Mouse (Mus musculus) bone marrow macrophage, adult 2 months (primary cell): Measurements from ENCODE around the gene Mettl18.

Experiments used
- CTCF ChIP-seq: IDR thresholded peaks from 2 replicates; pipeline ENCODE4 v1.5.1; 2012; ENCODE audit warnings: low read depth, mild to moderate bottlenecking, low read length, moderate library complexity
- POLR2A ChIP-seq: IDR thresholded peaks from 2 replicates; pipeline ENCODE4 v1.6.1; 2012; ENCODE audit warnings: mild to moderate bottlenecking, low read depth, low read length, borderline replicate concordance

DNA sequence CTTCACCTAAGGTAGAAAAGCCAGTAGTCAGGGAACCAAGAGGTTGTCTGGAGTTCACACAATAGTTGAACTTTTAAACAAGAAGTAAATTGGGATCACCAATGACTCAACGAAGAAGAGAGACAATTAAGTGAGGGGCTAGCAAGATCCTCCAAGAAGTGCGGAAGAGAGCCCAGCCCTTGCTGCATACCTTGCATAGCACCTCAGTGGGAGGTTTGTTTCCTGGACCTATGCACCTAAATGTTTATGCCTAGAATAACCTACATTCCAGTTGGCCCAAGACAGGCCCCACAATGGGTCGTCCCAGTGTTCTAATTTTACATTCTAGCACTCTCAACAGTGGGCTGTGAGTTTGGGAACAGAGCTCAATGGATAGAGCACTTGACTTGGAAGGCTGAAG lies 9.6 kb downstream of the Mettl18 start:
- TF ChIP-seq CTCF, result no peak
- no peak for TF ChIP-seq POLR2A
